Mouse (Mus musculus): ENCODE measurements at regions not wholly inside any gene's neighbourhood (a gene's known extent, or its start where the extent isn't known, plus 50 kb on each side); places are given as distances from the start of the nearest gene placed in this dataset.

DNA sequence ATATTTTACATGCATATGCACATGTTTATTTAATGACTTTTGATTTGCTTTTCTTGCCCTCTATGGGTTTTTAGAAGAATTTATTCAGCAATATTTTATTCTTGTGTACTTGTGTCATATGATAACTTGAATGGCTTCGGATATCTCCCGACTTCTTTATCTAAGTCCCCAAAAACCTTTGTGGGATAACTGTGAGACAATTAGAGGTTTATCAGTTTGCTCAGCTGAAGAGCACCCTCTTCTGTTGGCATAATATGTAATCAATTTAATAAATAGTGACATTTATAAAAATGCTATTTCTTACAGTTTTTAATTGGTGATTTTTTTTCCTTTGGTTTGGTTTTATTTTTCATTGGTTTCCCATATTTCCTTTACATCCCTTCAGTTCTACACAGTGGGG is 194.2 kb upstream of the Tent5a start:
- no peak for DNase-seq

GRCm38 (mm10) chr9:85520941-85521340 is 193.8 kb upstream of the Tent5a start:
- no peak for DNase-seq

DNA sequence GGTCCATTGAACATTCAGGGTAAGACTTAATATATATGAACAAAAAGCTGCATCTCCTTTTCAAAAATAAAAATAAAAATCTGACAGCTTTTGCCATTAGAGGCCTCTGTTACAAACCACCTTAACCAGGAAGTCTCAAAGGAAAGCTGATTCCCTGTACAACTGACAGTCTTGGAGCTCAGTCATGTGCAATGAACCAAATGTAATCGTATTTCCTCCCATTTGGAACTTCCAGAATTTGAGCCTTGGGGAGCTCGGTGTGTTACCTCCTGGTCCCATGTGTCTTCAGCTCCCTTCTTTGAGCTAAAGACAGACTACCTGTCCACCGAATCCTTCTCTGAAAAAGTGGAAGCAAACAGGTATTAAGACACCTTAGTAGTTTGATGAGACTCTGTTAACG is 171.9 kb upstream of the Tent5a start:
- DNase-seq, result no peak

DNA sequence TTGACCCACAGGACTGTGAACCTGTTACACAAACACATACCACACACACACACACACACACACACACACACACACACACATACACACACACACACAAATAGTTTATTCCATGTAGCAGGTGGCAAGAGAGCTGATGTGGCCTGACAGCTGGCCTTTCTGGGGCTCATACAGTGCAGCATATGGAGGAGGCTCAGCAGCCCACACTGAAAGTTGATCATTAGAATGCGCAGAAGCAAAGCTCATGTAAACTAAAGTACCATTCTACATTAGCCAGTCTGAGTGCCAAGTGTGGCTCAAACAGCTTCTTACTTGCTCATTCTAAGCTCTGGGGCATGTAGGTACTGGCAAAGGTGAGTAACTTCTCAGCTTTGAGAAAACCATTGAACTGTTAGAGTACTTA is 170.2 kb upstream of the Tent5a start:
- no peak for DNase-seq

- DNase-seq, result no peak
Measured at GRCm38 (mm10) chr9:85496506-85497239, 169.5 kb upstream of the Tent5a start.

DNA sequence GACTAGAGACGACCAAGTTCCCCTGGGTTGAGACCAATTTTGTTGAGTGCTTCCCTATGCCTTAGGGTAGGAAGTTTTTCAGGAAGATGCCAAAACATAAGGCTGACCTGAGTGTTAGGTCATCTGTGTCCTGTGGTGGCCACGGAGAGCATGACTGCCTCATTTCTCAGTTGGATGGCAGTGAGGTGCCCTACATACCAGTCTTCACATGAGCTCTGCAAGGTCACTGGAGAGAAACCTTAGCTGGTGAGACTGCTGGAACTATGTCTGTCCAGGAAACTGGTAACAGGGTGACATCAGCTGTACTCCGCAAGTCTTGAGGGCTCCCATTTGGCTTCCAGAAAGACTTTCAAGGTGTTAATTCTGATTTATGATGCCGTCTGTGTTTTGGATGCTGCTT is 167.9 kb upstream of the Tent5a start:
- DNase-seq, result no peak

GRCm38 (mm10) chr9:85493760-85494159 is 166.6 kb upstream of the Tent5a start:
- no peak for DNase-seq

DNA sequence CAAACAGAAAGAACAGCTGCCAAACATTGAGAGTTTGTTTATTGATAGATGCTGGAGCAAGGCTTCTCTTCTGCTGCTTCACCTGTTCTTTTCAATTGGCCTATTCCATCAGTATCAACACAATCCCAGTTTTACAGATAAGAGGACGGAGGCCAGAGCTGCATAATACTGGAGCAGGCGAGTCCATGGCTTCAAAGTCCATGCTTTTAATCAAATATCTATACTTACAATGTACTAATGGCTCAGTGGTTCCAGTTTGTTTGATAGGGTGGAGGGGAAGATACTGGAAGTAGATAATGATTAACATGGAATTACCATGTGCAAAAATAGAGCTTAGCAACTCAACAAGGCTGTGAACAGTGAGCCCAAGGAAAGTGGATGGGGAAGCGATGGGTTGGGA is 163.2 kb upstream of the Tent5a start:
- DNase-seq, result no peak

GRCm38 (mm10) chr9:85487915-85488314 is 160.8 kb upstream of the Tent5a start:
- DNase-seq, result no peak

DNA sequence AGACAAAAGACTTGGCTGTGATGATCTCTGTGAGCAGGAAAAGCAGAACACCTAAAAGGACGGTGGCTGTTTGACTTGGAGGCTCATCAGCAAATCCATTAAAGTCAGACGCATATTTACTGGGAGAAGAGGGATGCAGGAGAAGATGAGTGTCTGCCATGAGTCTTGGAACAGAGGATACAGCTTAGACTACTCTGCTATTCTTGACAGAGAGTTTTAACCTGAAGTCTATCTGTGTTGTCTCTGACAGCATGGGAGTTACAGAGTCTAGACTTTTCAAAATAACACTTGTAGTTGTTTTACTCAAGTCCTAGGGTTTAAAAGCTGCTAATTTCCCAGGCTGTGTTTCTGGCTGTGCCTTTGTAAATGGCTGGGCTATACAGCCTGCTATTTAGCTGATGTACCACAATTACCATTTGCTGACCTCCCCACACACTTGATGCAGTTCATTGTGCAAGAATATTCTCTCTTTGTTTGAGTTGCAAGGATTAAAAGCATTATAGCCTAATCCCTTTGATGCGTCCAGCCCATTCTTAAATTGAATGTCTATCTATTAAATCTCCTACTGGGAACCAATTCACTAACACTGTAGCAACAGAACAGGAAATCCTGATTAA is 160.0 kb upstream of the Tent5a start:
- no peak for DNase-seq

DNA sequence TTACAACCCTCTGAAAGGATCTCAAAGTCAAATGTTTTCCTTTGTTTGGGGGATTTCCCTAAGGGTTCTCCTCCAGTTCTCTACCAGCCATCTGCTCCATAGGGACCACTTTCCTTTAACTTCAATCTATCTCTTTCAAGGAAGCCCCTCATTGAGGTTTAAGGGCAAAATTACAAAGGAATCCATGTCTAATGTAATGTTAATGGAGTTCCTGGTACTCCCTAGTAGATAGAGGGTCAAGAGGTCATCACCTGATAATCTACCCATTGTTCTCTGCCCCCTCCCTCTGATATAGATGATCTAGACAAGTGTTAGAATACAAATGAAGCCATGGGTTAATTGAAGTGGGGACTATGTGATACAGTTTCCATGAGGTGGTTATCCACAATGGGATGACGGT is 158.6 kb upstream of the Tent5a start:
- no peak for DNase-seq

- DNase-seq, result no peak
Measured at GRCm38 (mm10) chr9:85483248-85483647, 156.1 kb upstream of the Tent5a start.

GRCm38 (mm10) chr9:85480566-85480965 is 153.4 kb upstream of the Tent5a start:
- no peak for DNase-seq

GRCm38 (mm10) chr9:85475214-85475613 is 148.1 kb upstream of the Tent5a start:
- DNase-seq, result no peak

- DNase-seq, result no peak
Measured at GRCm38 (mm10) chr9:85470264-85470821, 143.2 kb upstream of the Tent5a start.

DNA sequence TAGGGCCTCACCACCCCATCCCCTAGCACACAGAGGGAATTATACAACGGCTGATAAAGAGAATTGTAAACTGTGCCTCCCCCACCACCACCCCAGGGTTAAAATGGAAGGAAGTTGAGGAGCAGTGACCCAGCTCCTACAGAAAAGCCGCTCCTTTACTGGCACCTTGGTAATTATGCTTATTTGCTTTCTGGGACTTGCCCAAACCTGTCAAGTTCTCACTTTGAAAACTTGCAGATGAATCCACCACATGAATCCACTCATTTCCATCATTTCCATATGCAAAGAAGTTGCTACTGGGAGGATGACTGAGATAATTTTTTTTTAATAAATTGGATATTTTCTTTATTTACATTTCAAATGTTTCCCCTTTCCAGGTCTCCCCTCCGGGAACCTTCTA is 142.1 kb upstream of the Tent5a start:
- no peak for DNase-seq

DNA sequence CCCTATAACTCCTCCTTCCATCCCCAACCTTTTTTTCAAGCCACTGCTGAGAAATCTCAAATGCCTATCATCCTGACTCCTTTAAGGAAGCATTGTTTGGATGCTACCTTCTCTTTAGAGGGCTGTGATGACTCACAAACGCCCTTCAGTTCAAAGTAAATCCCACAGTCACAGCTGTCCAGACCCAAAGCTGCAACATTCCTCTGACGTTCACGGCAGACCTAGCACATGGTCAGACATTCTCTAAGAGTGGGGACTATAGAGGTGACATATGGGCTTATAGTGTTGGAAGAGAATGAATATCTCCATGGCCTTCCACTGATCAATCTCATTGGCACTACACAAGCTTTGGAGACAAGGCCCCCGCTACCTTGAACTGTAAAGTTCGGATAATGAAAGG is 139.5 kb upstream of the Tent5a start:
- DNase-seq, result no peak

- DNase-seq, result no peak
Measured at GRCm38 (mm10) chr9:85459062-85459805, 132.1 kb upstream of the Tent5a start.

GRCm38 (mm10) chr9:85458356-85458755 is 131.2 kb upstream of the Tent5a start:
- no peak for DNase-seq

- DNase-seq, result no peak
Measured at GRCm38 (mm10) chr9:85457400-85457799, 130.3 kb upstream of the Tent5a start.

DNA sequence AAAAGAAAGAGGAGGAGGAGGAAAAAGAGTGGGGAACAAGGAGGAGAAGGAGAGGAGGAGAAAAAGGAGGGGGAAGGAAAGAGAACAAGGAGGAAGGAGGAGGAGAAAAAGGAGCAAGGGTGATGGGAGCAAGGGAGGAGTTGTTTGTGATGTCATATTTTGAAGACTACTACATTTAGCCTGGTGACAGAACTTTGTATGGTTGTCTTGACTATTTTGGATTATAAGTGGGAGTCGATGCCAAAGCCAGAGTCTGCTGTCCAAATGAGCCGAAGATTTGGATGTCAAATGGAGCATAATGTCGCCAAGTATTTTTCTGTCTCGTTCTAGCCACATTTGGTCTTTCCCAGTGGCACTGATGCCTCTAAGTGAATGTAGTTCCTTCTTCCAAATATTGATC is 128.2 kb upstream of the Tent5a start:
- no peak for DNase-seq

GRCm38 (mm10) chr9:85452196-85452857 is 125.2 kb upstream of the Tent5a start:
- no peak for DNase-seq

DNA sequence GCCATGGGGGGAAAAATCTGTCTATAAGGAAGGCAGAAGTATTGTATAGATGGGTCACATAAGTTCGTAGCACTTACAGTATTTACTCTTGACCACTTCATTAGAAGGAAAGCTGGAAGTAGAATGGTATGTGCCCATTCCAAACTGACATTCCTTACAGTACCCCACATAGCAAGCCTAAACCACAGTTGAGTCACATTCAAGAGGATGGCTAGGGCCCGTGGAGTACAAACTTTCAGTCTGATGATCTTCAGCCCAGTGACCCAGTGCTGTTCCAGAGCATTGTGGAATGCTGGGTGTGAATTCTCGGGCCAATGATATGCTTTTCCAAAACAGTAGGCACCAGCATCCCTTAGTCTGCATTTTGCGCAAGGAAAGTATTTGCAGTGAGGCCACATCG is 124.2 kb upstream of the Tent5a start:
- no peak for DNase-seq
